Mouse (Mus musculus) forebrain, embryonic 10.5 days (tissue): ENCODE measurements around the gene Bach1. TPM values are rescaled to one million over a fixed set of nuclear protein-coding genes. Genes with fewer than 3 reads are reported as not detected.

Experiments
- DNase-seq: peaks from one replicate; pipeline ENCODE4 v3.0.0-alpha.2; 2017; ENCODE audit warnings: low spot score; ENCODE audit errors: extremely low spot score
- H3K27ac ChIP-seq: fragments of 300-500 bp; sonication (generic); 2 replicates; pipeline ENCODE4 v1.5.1; 2016; ENCODE audit warnings: mild to moderate bottlenecking
- H3K27me3 ChIP-seq: fragments of 300-500 bp; sonication (generic); 2 replicates; pipeline ENCODE4 v1.6.1; 2016; ENCODE audit warnings: mild to moderate bottlenecking; ENCODE audit not compliant: poor library complexity, severe bottlenecking
- H3K36me3 ChIP-seq: fragments of 300-500 bp; sonication (generic); replicated peaks from 2 replicates; pipeline ENCODE4 v1.6.1; 2016; ENCODE audit warnings: mild to moderate bottlenecking, moderate library complexity
- H3K4me1 ChIP-seq: fragments of 300-500 bp; sonication (generic); 2 replicates; pipeline ENCODE4 v1.6.1; 2016
- H3K4me3 ChIP-seq: fragments of 300-500 bp; sonication (generic); 2 replicates; pipeline ENCODE4 v1.5.1; 2016; ENCODE audit warnings: mild to moderate bottlenecking, moderate library complexity
- H3K9me3 ChIP-seq: fragments of 300-500 bp; sonication (generic); 2 replicates; pipeline ENCODE4 v1.6.1; 2016; ENCODE audit warnings: mild to moderate bottlenecking, moderate library complexity
- WGBS: fragments of 180-500 bp; shearing (Covaris S2); methylation state at CpG from one replicate; pipeline ENCODE4 v1.1.7; 2016; 5-methylcytosine and 5-hydroxymethylcytosine counted together
- polyA plus RNA-seq: library from polyadenylated mRNA; unstranded; fragments of >200 nt; fragmentation: Nextera tagmentation; extraction: Ambion mirVana; gene quantifications from 2 replicates; pipeline ENCODE4 v1.2.1, GENCODE M21; 2016

Gene Bach1
- polyA plus RNA-seq, 1 experiment from 2014 or later = 12.0 TPM

- DNase-seq = no peak
These were observed 32.8 kb upstream of the Bach1 start for GRCm38 (mm10) chr16:87665752-87666619.

GRCm38 (mm10) chr16:87666620-87667004 is 32.1 kb upstream of the Bach1 start:
- H3K36me3 ChIP-seq = no peaks in the 10 kb centered on the region
- no peak for DNase-seq
- no peaks in the 10 kb centered on the region for H3K9me3 ChIP-seq
- no peaks in the 10 kb centered on the region for H3K27me3 ChIP-seq
- no peak overlapping the region for H3K4me3 ChIP-seq
- H3K4me1 ChIP-seq = no peaks in the 10 kb centered on the region
- H3K27ac ChIP-seq = no peak overlapping the region
- 93% methylated on average over 4 of the region's 4 CpGs for WGBS

More at GRCm38 (mm10) chr16:87665752-87666619, 32.8 kb upstream of the Bach1 start:
- no peak overlapping the region for H3K27ac ChIP-seq
- H3K27me3 ChIP-seq = no peaks in the 10 kb centered on the region
- H3K4me1 ChIP-seq = no peaks in the 10 kb centered on the region
- H3K9me3 ChIP-seq = no peaks in the 10 kb centered on the region
- H3K36me3 ChIP-seq = no peaks in the 10 kb centered on the region
- 90% methylated on average over 19 of the region's 19 CpGs for WGBS
- H3K4me3 ChIP-seq = no peak overlapping the region

GRCm38 (mm10) chr16:87668002-87668401 is 30.7 kb upstream of the Bach1 start:
- Histone ChIP-seq H3K4me1 (no peaks in the 10 kb centered on the region), H3K4me3 (no peak overlapping the region), H3K27ac (no peak overlapping the region), H3K9me3 (no peaks in the 10 kb centered on the region), H3K27me3 (no peaks in the 10 kb centered on the region), H3K36me3 (no peaks in the 10 kb centered on the region)
- 96% methylated on average over 6 of the region's 6 CpGs for WGBS
- DNase-seq = no peak

GRCm38 (mm10) chr16:87670091-87670820 is 28.5 kb upstream of the Bach1 start:
- 90% methylated on average over 8 of the region's 8 CpGs for WGBS
- Histone ChIP-seq H3K9me3 (no peaks in the 10 kb centered on the region), H3K27me3 (no peaks in the 10 kb centered on the region), H3K4me1 (no peaks in the 10 kb centered on the region), H3K4me3 (no peak overlapping the region), H3K36me3 (no peaks in the 10 kb centered on the region), H3K27ac (no peak overlapping the region)
- no peak for DNase-seq

GRCm38 (mm10) chr16:87670821-87671165 is 28.0 kb upstream of the Bach1 start:
- H3K4me3 ChIP-seq = no peak overlapping the region
- H3K36me3 ChIP-seq = no peaks in the 10 kb centered on the region
- no peaks in the 10 kb centered on the region for H3K9me3 ChIP-seq
- 92% methylated on average over 9 of the region's 9 CpGs for WGBS
- no peaks in the 10 kb centered on the region for H3K4me1 ChIP-seq
- no peak overlapping the region for H3K27ac ChIP-seq
- DNase-seq = no peak
- H3K27me3 ChIP-seq = no peaks in the 10 kb centered on the region

GRCm38 (mm10) chr16:87671336-87671735 is 27.4 kb upstream of the Bach1 start:
- Histone ChIP-seq H3K4me1 (no peaks in the 10 kb centered on the region), H3K9me3 (no peaks in the 10 kb centered on the region), H3K27ac (no peak overlapping the region), H3K27me3 (no peaks in the 10 kb centered on the region), H3K4me3 (no peak overlapping the region), H3K36me3 (no peaks in the 10 kb centered on the region)
- 86% methylated on average over 12 of the region's 12 CpGs for WGBS
- DNase-seq = no peak

- Histone ChIP-seq H3K27me3 (no peaks in the 10 kb centered on the region), H3K36me3 (no peaks in the 10 kb centered on the region), H3K4me1 (no peaks in the 10 kb centered on the region), H3K27ac (no peak overlapping the region), H3K4me3 (no peak overlapping the region), H3K9me3 (no peaks in the 10 kb centered on the region)
- no peak for DNase-seq
- WGBS = 88% methylated on average over 7 of the region's 7 CpGs
These were observed 25.6 kb upstream of the Bach1 start for GRCm38 (mm10) chr16:87673155-87673554.

GRCm38 (mm10) chr16:87676182-87676581 is 22.6 kb upstream of the Bach1 start:
- 80% methylated on average over 10 of the region's 10 CpGs for WGBS
- no peak for DNase-seq
- no peaks in the 10 kb centered on the region for H3K27me3 ChIP-seq
- no peaks in the 10 kb centered on the region for H3K36me3 ChIP-seq
- H3K9me3 ChIP-seq = no peaks in the 10 kb centered on the region
- no peaks in the 10 kb centered on the region for H3K4me1 ChIP-seq
- no peak overlapping the region for H3K27ac ChIP-seq
- no peak overlapping the region for H3K4me3 ChIP-seq

GRCm38 (mm10) chr16:87678667-87679066 is 20.1 kb upstream of the Bach1 start:
- Histone ChIP-seq H3K4me1 (0 out of 2 replicates have a peak, but pooled peaks cover 8% of the 10 kb centered on the region), H3K9me3 (no peaks in the 10 kb centered on the region), H3K27ac (no peak overlapping the region), H3K27me3 (no peaks in the 10 kb centered on the region), H3K4me3 (no peak overlapping the region), H3K36me3 (no peaks in the 10 kb centered on the region)
- no peak for DNase-seq
- WGBS = 76% methylated on average over 11 of the region's 11 CpGs

- no peak overlapping the region for H3K27ac ChIP-seq
- WGBS = 86% methylated on average over 9 of the region's 9 CpGs
- no peak overlapping the region for H3K4me3 ChIP-seq
- H3K9me3 ChIP-seq = no peaks in the 10 kb centered on the region
- no peak for DNase-seq
- H3K4me1 ChIP-seq = 0 out of 2 replicates have a peak, but pooled peaks cover 8% of the 10 kb centered on the region
- no peaks in the 10 kb centered on the region for H3K36me3 ChIP-seq
- H3K27me3 ChIP-seq = no peaks in the 10 kb centered on the region
These were observed 17.7 kb upstream of the Bach1 start for GRCm38 (mm10) chr16:87680912-87681634.

GRCm38 (mm10) chr16:87681848-87682247 is 16.9 kb upstream of the Bach1 start:
- Histone ChIP-seq H3K27ac (no peak overlapping the region), H3K27me3 (no peaks in the 10 kb centered on the region), H3K4me3 (no peak overlapping the region), H3K36me3 (no peaks in the 10 kb centered on the region), H3K9me3 (no peaks in the 10 kb centered on the region), H3K4me1 (0 out of 2 replicates have a peak, but pooled peaks cover 8% of the 10 kb centered on the region)
- no peak for DNase-seq
- 73% methylated on average over 3 of the region's 3 CpGs for WGBS

- Histone ChIP-seq H3K27ac (no peak overlapping the region), H3K9me3 (no peaks in the 10 kb centered on the region), H3K27me3 (no peaks in the 10 kb centered on the region), H3K36me3 (no peaks in the 10 kb centered on the region), H3K4me1 (0 out of 2 replicates have a peak, but pooled peaks cover 8% of the 10 kb centered on the region), H3K4me3 (no peak overlapping the region)
- no peak for DNase-seq
- WGBS = 83% methylated on average over 1 of the region's 1 CpGs
These were observed 12.3 kb upstream of the Bach1 start for GRCm38 (mm10) chr16:87686458-87686857.
